Mouse (Mus musculus) C2C12 (cell line): ENCODE data around the gene Fam45a. TPM values are rescaled to one million over a fixed set of nuclear protein-coding genes. Genes with fewer than 3 reads are reported as not detected.

ENCODE experiments used
- H3K27me3 ChIP-seq: one replicate; pipeline ENCODE4 v1.6.1; 2011; ENCODE audit not compliant: control insufficient read depth, insufficient read depth, insufficient read length
- H3K36me3 ChIP-seq: one replicate; pipeline ENCODE4 v1.6.1; 2011; ENCODE audit not compliant: control insufficient read depth, insufficient read depth
- H3K4me3 ChIP-seq: one replicate; pipeline ENCODE4 v1.5.1; 2011; ENCODE audit warnings: mild to moderate bottlenecking, control low read depth; ENCODE audit not compliant: poor library complexity, insufficient read depth, severe bottlenecking
- H3K79me2 ChIP-seq: one replicate; pipeline ENCODE4 v1.6.1; 2011; ENCODE audit not compliant: control insufficient read depth, insufficient read depth
- H3K79me3 ChIP-seq: one replicate; pipeline ENCODE4 v1.6.1; 2011; ENCODE audit warnings: low read depth, control low read depth
- H3ac ChIP-seq: one replicate; pipeline ENCODE3; 2011; ENCODE audit warnings: low read depth; ENCODE audit not compliant: control insufficient read depth, insufficient read length
- CEBPB ChIP-seq: IDR thresholded peaks from one replicate; pipeline ENCODE4 v1.6.1; 2011; ENCODE audit warnings: low read depth, mild to moderate bottlenecking, control low read depth, moderate library complexity
- CTCF ChIP-seq: IDR thresholded peaks from one replicate; pipeline ENCODE4 v1.5.1; 2011; ENCODE audit not compliant: control insufficient read depth, insufficient read depth, insufficient read length
- FOSL1 ChIP-seq: IDR thresholded peaks from one replicate; pipeline ENCODE4 v1.8.0; 2011; ENCODE audit warnings: mild to moderate bottlenecking, low read length; ENCODE audit not compliant: poor library complexity, insufficient read depth, severe bottlenecking
- MAX ChIP-seq: IDR thresholded peaks from one replicate; pipeline ENCODE4 v1.6.1; 2011; ENCODE audit warnings: mild to moderate bottlenecking, control low read depth
- MYOD1 ChIP-seq: IDR thresholded peaks from one replicate; pipeline ENCODE4 v1.6.1; 2011; ENCODE audit warnings: low read depth; ENCODE audit not compliant: control insufficient read depth, insufficient read length
- MYOG ChIP-seq: IDR thresholded peaks from one replicate; pipeline ENCODE4 v1.6.1; 2011; ENCODE audit not compliant: control insufficient read depth, insufficient read length; ENCODE audit errors: extremely low read depth
- USF1 ChIP-seq: IDR thresholded peaks from one replicate; pipeline ENCODE4 v1.6.1; 2011; ENCODE audit warnings: low read depth, mild to moderate bottlenecking, control low read depth, moderate library complexity
- polyA plus RNA-seq: library from polyadenylated mRNA; unstranded; fragments of >200 nt; fragmentation: generic; extraction: Trizol; gene quantifications from one replicate; pipeline ENCODE4 v1.2.1, GENCODE M21; 2012; ENCODE audit warnings: missing spikeins

Gene Fam45a
- polyA plus RNA-seq, 1 experiment = 8.5 TPM

- H3K36me3 ChIP-seq = peaks cover 11% of the 10 kb centered on the region
- no peak overlapping the region for H3K4me3 ChIP-seq
- no peak for TF ChIP-seq MYOD1
- no peak for TF ChIP-seq FOSL1
- TF ChIP-seq MAX = no peak
- no peak for TF ChIP-seq CTCF
- TF ChIP-seq MYOG = no peak
- no peak for TF ChIP-seq USF1
- no peak for TF ChIP-seq CEBPB
- peaks cover 22% of the 10 kb centered on the region for H3K79me3 ChIP-seq
- no peak overlapping the region for H3ac ChIP-seq
- no peaks in the 10 kb centered on the region for H3K27me3 ChIP-seq
- peaks cover 24% of the 10 kb centered on the region for H3K79me2 ChIP-seq
Measured at GRCm38 (mm10) chr19:60793170-60793707, 18.1 kb upstream of the Fam45a start.

GRCm38 (mm10) chr19:60795244-60795643, 16.1 kb upstream of the Fam45a start:
- peaks cover 4% of the 10 kb centered on the region for H3K79me2 ChIP-seq
- no peak overlapping the region for H3ac ChIP-seq
- no peaks in the 10 kb centered on the region for H3K36me3 ChIP-seq
- peaks cover 2% of the 10 kb centered on the region for H3K79me3 ChIP-seq
- no peaks in the 10 kb centered on the region for H3K27me3 ChIP-seq
- no peak overlapping the region for H3K4me3 ChIP-seq
- no peak for TF ChIP-seq MAX

GRCm38 (mm10) chr19:60797415-60797814, 14.0 kb upstream of the Fam45a start:
- no peak overlapping the region for H3K4me3 ChIP-seq
- H3K36me3 ChIP-seq = no peaks in the 10 kb centered on the region
- H3K79me2 ChIP-seq = no peaks in the 10 kb centered on the region
- H3K79me3 ChIP-seq = no peaks in the 10 kb centered on the region
- TF ChIP-seq USF1 = no peak
- TF ChIP-seq FOSL1 = no peak
- no peak for TF ChIP-seq MAX
- TF ChIP-seq MYOD1 = no peak
- TF ChIP-seq CEBPB = no peak
- no peak for TF ChIP-seq MYOG
- TF ChIP-seq CTCF = no peak
- peaks cover under 1% of the 10 kb centered on the region for H3K27me3 ChIP-seq
- H3ac ChIP-seq = no peak overlapping the region

- no peak overlapping the region for H3ac ChIP-seq
- no peak for TF ChIP-seq CEBPB
- no peak for TF ChIP-seq CTCF
- TF ChIP-seq MYOD1 = no peak
- no peak for TF ChIP-seq FOSL1
- no peaks in the 10 kb centered on the region for H3K79me2 ChIP-seq
- peaks cover 4% of the 10 kb centered on the region for H3K27me3 ChIP-seq
- H3K36me3 ChIP-seq = no peaks in the 10 kb centered on the region
- H3K79me3 ChIP-seq = no peaks in the 10 kb centered on the region
- H3K4me3 ChIP-seq = no peak overlapping the region
Measured at GRCm38 (mm10) chr19:60799867-60800569, 11.4 kb upstream of the Fam45a start.

GRCm38 (mm10) chr19:60804903-60805302, 6.5 kb upstream of the Fam45a start:
- no peak for TF ChIP-seq USF1
- TF ChIP-seq CEBPB = no peak
- no peak for TF ChIP-seq FOSL1
- TF ChIP-seq MAX = no peak
- no peak for TF ChIP-seq CTCF
- TF ChIP-seq MYOG = no peak
- TF ChIP-seq MYOD1 = no peak
- H3K4me3 ChIP-seq = no peak overlapping the region
- no peak overlapping the region for H3ac ChIP-seq
- H3K79me2 ChIP-seq = no peaks in the 10 kb centered on the region
- no peaks in the 10 kb centered on the region for H3K79me3 ChIP-seq
- H3K27me3 ChIP-seq = peaks cover 4% of the 10 kb centered on the region
- H3K36me3 ChIP-seq = no peaks in the 10 kb centered on the region

- peaks cover 15% of the 10 kb centered on the region for H3K79me2 ChIP-seq
- peaks cover 6% of the 10 kb centered on the region for H3K79me3 ChIP-seq
- H3K4me3 ChIP-seq = no peak overlapping the region
- TF ChIP-seq MAX (no peak), MYOD1 (no peak), USF1 (no peak), FOSL1 (no peak), CEBPB (no peak), CTCF (no peak), MYOG (no peak)
- no peaks in the 10 kb centered on the region for H3K27me3 ChIP-seq
- H3ac ChIP-seq = no peak overlapping the region
- H3K36me3 ChIP-seq = no peaks in the 10 kb centered on the region
Measured at GRCm38 (mm10) chr19:60809927-60810326, 1.5 kb upstream of the Fam45a start.
